Mouse (Mus musculus) regulatory T cell (primary cell): Measurements from ENCODE around the gene Nlrp3.

Source experiments
- in situ Hi-C: fragments of 300-600 bp; cut with MboI, MseI; formaldehyde crosslinking; loops from one replicate; pipeline ENCODE4 v1.15.1; 2025; ENCODE audit warnings: high pct_unique_total_duplicates

Nlrp3 gene

GRCm38 (mm10) chr11:59541324-59541723 lies at the start of gene Nlrp3:
TSS of gene Nlrp3 (plus strand) at chr11:59541568.
- in situ Hi-C loops, result no loop called here

GRCm38 (mm10) chr11:59496672-59497310 lies 44.6 kb upstream of the Nlrp3 start:
- in situ Hi-C loops, result no loop called here

- in situ Hi-C loops, result no loop called here
These were observed 43.6 kb upstream of the Nlrp3 start for GRCm38 (mm10) chr11:59497747-59498146.

- in situ Hi-C loops, result no loop called here
These were observed 39.2 kb upstream of the Nlrp3 start for GRCm38 (mm10) chr11:59501978-59502700.

GRCm38 (mm10) chr11:59505351-59505838 lies 36.0 kb upstream of the Nlrp3 start:
- in situ Hi-C loops, result no loop called here

GRCm38 (mm10) chr11:59505839-59506712 lies 35.3 kb upstream of the Nlrp3 start:
- in situ Hi-C loops, result no loop called here

GRCm38 (mm10) chr11:59506713-59507074 lies 34.7 kb upstream of the Nlrp3 start:
- in situ Hi-C loops, result no loop called here

GRCm38 (mm10) chr11:59511558-59511957 lies 29.8 kb upstream of the Nlrp3 start:
- in situ Hi-C loops, result loop anchor here (10.0 kb wide), 1 partner anchor 1453 kb away; no protein-coding TSS in a partner anchor

GRCm38 (mm10) chr11:59512733-59513132 lies 28.6 kb upstream of the Nlrp3 start:
- in situ Hi-C loops, result loop anchor here (10.0 kb wide), 1 partner anchor 1452 kb away; no protein-coding TSS in a partner anchor

GRCm38 (mm10) chr11:59513556-59513955 lies 27.8 kb upstream of the Nlrp3 start:
- in situ Hi-C loops, result loop anchor here (10.0 kb wide), 1 partner anchor 1451 kb away; no protein-coding TSS in a partner anchor

- in situ Hi-C loops, result loop anchor here (10.0 kb wide), 1 partner anchor 1450 kb away; no protein-coding TSS in a partner anchor
These were observed 27.0 kb upstream of the Nlrp3 start for GRCm38 (mm10) chr11:59514381-59514780.

- in situ Hi-C loops, result loop anchor here (10.0 kb wide), 1 partner anchor 1450 kb away; no protein-coding TSS in a partner anchor
These were observed 26.6 kb upstream of the Nlrp3 start for GRCm38 (mm10) chr11:59514789-59515188.

- in situ Hi-C loops, result loop anchor here (10.0 kb wide), 1 partner anchor 1447 kb away; no protein-coding TSS in a partner anchor
These were observed 23.9 kb upstream of the Nlrp3 start for GRCm38 (mm10) chr11:59517441-59517840.

GRCm38 (mm10) chr11:59518226-59518625 lies 23.1 kb upstream of the Nlrp3 start:
- in situ Hi-C loops, result loop anchor here (10.0 kb wide), 1 partner anchor 1447 kb away; no protein-coding TSS in a partner anchor

GRCm38 (mm10) chr11:59519741-59520495 lies 21.4 kb upstream of the Nlrp3 start:
- in situ Hi-C loops, result loop anchor here (10.0 kb wide), 1 partner anchor 1445 kb away; no protein-coding TSS in a partner anchor

- in situ Hi-C loops, result no loop called here
These were observed 17.2 kb upstream of the Nlrp3 start for GRCm38 (mm10) chr11:59524150-59524549.

GRCm38 (mm10) chr11:59525237-59525636 lies 16.1 kb upstream of the Nlrp3 start:
- in situ Hi-C loops, result no loop called here

GRCm38 (mm10) chr11:59526472-59527080 lies 14.8 kb upstream of the Nlrp3 start, which contains the start of gene Zkscan17:
TSS of gene Zkscan17 (minus strand) at chr11:59526751.
- in situ Hi-C loops, result no loop called here

GRCm38 (mm10) chr11:59530221-59530620 lies 11.1 kb upstream of the Nlrp3 start:
- in situ Hi-C loops, result no loop called here

GRCm38 (mm10) chr11:59530870-59531535 lies 10.4 kb upstream of the Nlrp3 start:
- in situ Hi-C loops, result no loop called here
